Mouse (Mus musculus) urinary bladder, postnatal 4 days (tissue): ENCODE measurements around the gene Pnpla1.
A peak's percentile ranks its signal among the peaks of the same experiment; 100 is the strongest.
"Not testable (repeated sequence)": the region's sequence is repeated elsewhere in the genome, so short reads cannot be mapped to it uniquely, and the experiment has no call there.

Experiments
- DNase-seq, 2 experiments: peaks; one replicate each; pipeline ENCODE4 v3.0.0; 2021 to 2022; ENCODE audit warnings: low spot score in 2 of 2

Gene Pnpla1

GRCm38 (mm10) chr17:28841947-28842346 is 16.3 kb upstream of the Pnpla1 start:
- not testable (repeated sequence) for DNase-seq

- DNase-seq = no peak
These were observed 14.5 kb upstream of the Pnpla1 start for GRCm38 (mm10) chr17:28843665-28844064.

DNA sequence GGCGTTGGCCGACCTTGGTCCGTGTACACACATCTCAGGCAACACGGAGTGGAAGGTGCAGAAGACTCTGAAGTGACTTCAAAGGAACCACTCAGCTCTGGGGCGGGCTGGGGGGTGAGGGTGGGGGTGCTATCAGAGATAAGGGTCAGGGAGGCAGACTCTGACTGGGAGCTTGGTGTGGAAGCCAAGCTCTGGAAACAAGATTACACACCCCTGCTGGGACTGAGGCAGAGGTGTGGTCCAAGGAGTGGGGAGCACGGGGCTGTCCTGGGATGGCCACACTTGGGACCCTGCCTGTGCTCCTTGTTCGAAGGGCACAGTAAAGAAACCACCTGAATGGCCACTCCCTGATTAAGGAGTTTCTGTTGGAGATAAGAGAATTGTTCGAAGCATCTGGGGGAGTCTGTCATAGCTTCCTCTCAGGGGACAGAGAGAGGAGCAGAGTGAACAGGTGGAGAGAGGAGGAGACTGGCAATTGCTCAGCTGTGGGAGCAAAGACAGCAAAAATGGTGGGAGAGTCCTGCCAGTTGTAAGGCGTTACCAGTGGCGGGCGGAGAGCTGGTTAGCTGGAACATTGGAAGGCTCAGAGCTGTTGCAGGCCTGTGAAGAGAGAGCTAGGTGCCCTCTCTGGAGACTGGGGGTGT is 11.1 kb upstream of the Pnpla1 start:
- DNase-seq = no peak

DNA sequence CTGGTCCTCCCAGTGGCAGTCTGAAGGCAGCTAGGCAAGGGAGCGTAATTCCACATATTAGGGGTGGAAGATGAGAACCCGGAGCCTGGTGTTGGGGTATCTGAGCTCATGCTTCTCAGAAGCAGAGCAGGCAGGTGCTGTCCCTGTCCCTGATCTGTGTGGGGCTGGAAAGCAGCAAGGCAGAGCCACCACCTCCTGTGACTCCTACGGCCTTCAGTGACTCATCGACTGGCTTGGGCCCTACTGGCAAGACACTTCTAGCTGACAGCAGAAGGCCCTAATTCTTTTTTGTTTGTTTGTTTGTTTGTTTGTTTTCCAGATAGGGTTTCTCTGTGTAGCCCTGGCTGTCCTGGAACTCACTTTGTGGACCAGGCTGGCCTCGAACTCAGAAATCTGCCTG is 7.7 kb upstream of the Pnpla1 start:
- no peak for DNase-seq

DNA sequence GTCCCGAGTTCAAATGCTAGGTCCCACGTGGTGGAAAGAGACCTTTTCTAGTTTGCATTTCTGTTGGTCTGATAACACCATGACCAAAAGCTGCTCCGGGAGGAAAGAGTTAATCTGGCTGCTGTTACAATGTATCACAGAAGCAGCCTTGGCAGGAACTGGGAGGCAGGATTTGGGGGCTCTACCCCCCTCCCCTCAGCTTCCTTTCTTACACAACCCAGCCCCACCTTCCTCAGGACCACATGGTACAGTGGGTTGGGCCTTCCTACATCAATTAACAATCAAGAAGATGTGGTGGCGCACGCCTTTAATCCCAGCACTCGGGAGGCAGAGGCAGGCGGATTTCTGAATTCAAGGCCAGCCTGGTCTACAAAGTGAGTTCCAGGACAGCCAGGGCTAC is 3.8 kb upstream of the Pnpla1 start:
- DNase-seq = no peak

- no peak for DNase-seq
These were observed 2.9 kb upstream of the Pnpla1 start for GRCm38 (mm10) chr17:28855166-28855885.

GRCm38 (mm10) chr17:28856030-28856429 is 2.2 kb upstream of the Pnpla1 start:
- DNase-seq = no peak

DNA sequence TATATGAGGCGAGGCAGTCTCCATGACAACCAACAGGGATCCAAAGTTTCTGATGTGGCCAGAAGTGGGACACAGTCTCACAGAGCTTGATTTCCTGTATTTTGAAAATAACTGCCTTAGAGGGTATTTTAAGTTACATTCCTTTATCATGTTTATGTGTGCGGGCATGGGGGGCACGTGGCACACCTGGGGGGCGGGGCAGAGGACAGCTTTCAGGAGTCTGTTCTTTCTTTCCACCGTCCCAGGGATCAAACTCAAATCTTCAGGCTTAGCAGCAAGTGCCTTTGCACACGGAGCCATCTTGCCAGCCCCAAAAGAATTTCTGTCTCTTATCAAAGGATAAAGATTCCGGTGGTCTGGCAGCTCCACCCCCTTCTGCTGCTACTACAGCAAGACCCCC is 5.7 kb downstream of the Pnpla1 start:
- DNase-seq = no peak

DNA sequence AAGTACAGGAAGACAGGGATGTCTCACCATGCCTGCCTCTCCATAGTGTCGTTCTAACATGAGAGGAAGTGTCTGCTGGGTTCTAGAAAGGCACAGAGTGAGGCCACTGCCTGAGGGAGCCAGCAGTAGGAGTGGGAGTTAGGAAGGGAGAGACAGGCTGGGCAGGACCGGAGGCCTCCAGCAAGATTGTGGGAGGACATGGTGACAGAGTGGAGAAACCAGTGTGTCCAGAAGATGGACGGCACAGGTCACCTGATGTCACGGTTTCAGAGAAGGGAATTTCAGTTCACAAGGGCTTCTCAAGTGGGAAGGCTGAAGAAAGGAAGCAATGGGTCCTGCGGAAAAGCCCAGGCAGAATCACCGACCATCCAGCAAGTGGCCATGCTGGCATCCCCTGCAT is 6.3 kb downstream of the Pnpla1 start:
- DNase-seq = no peak

- DNase-seq = no peak
These were observed 8.7 kb downstream of the Pnpla1 start for GRCm38 (mm10) chr17:28866921-28867320.

DNA sequence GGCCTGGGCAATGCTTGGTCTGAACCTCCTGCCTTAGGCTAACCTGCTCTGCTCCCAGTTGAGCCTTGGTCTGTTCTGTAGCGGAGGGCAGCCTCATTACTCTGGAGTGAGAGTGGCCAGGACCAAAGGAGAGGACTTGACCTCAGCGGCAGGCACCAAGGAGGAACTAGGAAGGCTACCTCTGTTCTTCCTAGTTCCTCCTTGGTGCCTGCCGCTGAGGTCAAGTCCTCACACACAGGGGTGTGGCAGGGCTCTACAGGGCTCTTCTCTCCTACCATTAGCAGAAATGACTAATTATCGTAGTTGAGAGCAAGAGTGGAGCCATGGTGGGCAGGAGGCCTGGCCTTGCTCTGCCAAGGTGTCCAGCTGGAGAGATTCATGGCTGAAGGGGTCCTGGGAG is 9.2 kb downstream of the Pnpla1 start:
- no peak for DNase-seq

GRCm38 (mm10) chr17:28869412-28870110 is 11.3 kb downstream of the Pnpla1 start:
- peak in 1 of 2 experiments; percentile 47 for DNase-seq

- no peak for DNase-seq
These were observed 12.2 kb downstream of the Pnpla1 start for GRCm38 (mm10) chr17:28870435-28870834.

DNA sequence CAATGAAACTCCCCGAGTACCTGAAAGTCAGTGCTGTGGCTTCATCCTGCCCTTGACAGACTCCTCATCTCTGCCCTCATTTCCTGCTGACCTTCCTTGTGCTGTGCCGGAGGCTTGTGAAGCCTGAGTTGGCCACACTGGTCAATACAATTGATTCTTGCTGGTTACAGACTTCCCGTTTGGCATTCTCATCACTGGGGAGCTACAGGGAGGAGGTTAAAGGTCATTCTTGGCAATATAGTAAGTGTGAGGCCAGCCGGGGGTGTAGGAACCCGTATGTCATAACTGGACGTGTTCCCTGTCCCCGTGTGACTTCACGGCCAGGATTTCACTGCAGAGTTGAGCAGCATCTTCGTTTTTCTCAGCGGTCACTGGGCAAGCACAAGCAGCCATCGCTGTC is 13.6 kb downstream of the Pnpla1 start:
- no peak for DNase-seq

DNA sequence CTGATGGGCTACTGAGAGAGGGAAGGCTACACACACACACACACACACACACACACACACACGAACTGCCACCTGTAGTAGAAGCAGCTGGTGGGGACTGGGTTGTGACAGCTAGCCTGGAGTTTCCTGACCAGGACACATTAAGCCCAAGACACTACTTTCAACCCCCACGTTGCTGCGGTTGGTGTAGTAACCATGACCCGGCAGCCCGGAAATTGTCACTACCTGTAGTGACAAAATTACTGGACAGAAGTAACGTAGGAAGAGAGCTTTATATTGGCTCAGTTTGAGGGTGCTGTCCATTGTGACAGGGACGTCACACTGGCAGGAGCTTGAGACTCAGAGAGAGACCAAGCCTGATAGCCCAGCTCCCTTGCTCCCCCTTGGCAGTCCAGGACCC is 14.1 kb downstream of the Pnpla1 start:
- no peak for DNase-seq

DNA sequence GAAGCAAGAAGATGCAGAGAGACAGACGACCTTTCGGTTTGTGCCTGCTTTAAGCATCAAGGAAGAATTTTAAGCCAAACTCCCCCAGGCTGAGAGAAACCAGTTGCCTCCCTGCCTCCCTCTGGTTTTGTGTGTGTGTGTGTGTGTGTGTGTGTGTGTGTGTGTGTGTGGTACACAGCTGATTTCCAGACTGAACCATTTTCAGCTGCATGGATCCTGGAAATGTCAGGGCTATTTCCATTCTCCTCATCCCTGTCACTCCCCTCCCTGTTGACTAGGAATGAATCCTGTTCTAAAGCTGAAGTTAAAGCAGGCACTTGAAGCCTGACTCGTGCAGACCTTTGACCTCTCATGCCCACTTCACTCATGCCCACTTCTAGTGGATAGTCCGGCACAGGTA is 16.0 kb downstream of the Pnpla1 start:
- no peak for DNase-seq

- peak in 1 of 2 experiments; percentile 54 for DNase-seq
These were observed 16.6 kb downstream of the Pnpla1 start for GRCm38 (mm10) chr17:28874825-28875224.

DNA sequence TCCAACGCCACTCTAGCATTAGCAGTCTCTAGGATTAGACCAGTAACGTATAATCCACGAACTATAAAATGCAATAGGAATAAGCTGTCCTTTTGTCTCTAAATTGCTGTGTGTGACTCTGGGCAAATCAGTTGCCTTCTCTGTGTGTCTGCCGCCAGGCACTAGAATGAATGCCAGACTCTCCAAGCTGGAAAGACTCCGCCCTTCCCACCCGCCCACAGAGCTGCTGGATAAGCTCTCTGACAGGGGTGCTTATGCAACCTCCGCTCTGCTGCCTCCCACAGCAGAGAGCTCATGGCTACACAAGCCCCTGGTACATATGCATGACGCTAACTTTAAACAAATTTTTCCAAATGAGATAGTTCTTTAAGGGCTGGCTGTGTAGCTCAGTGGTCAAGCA is 17.1 kb downstream of the Pnpla1 start:
- peak in 1 of 2 experiments; percentile 59 for DNase-seq

GRCm38 (mm10) chr17:28876331-28876730 is 18.1 kb downstream of the Pnpla1 start:
- peak in 1 of 2 experiments; percentile 54 for DNase-seq

DNA sequence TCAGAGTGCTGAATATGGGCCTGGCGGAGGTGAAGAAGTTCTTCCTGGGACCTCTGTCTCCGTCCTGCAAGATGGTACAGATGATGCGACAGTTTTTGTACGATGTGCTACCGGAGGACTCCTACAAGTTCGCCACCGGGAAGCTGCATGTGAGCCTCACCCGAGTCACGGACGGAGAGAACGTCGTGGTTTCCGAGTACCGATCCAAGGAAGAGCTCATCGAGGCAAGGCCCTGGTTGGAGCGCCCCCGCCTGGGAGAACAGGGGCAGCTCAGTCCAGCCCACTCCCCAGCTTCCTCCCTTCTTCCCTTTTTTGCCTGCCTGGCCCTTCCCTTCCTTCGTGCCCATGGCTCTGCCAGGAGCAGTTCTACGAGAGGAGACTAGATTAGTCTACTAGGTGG is 18.6 kb downstream of the Pnpla1 start:
- no peak for DNase-seq

GRCm38 (mm10) chr17:28879931-28880391 is 21.8 kb downstream of the Pnpla1 start:
- DNase-seq = peak; percentile 57 to 78

DNA sequence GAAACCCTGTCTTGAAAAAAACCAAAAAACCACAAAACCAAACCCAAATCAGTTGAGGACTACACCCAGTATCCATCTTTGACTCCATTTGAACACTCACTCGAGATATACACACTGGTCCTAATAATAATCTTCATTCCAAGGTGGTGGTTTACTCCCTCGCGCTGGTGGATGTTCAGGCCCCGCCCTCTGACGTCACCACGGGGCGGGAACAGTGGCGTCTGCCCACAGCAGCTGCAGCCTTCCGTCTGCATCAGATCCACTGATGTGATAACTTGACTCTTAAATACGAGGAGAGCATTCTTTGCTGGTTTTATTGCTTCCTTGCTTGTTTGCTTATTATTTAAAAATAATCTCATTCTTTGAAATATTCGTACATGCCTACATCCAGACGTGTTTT is 24.1 kb downstream of the Pnpla1 start:
- DNase-seq = peak; percentile 48 to 71

DNA sequence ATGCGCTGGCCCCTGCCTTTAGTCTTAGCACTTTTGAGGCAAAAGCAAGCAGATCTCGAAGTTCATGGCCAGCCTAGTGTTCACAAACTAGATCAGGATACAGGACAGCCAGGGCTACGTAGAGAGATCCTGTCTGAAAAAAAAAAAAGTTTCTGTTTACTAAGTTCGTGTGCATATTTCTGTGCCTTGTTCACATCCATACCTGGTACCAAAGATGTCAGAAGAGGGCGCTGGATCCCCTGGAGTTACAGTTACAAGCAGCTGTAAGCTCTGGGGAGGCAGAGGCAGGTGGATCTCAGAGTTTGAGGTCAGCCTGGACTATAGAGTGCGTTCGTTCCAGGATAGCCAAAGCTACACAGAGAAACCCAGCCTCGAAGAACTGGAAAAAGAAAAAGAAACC is 24.6 kb downstream of the Pnpla1 start:
- DNase-seq = peak in 1 of 2 experiments; percentile 49
